Mouse (Mus musculus): Measurements from ENCODE around the gene Exph5. TPM values are rescaled to one million over a fixed set of nuclear protein-coding genes. Genes with fewer than 3 reads are reported as not detected.
A peak's percentile ranks its signal among the peaks of the same experiment; 100 is the strongest.

Gene Exph5
- 1 to 10 TPM; 1.6 to 3.4 TPM for total RNA-seq (2021)
- long read RNA-seq, experiment 1, partial matches to known transcripts: 0 of 2 reads
- long read RNA-seq, experiment 1, other reads (novel, unspliced or antisense): 2 of 2 reads
- long read RNA-seq, experiment 2, partial matches to known transcripts: 0 of 1 reads
- long read RNA-seq, experiment 2, other reads (novel, unspliced or antisense): 1 of 1 reads

DNA sequence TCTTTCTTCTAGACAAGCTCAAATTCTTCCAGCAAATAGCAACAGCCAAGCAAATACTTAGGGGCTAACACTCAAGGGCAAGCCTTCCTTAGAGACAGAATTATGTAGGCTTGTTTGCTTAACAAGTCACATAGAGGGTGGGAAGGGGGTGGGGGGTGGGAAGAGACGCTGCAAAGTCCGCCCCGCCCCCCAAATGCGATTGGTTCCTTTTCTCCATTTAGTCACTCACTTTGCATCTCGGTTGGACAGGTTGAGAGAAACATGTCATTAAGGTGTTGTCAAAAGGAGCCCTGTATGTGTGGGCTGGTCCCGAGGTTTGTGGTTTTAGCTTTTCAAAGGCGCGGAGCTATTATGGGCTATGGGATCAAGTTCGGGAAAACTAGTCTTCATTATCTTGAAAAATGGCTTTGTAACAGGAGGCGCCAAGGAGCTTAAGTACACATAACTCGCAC is at the start of gene Exph5:
Gene Exph5 (plus strand): TSS at position 402 of the 452 bp plus-strand sequence.
- DNase-seq (ENCODE audit: low spot score): no peak

DNA sequence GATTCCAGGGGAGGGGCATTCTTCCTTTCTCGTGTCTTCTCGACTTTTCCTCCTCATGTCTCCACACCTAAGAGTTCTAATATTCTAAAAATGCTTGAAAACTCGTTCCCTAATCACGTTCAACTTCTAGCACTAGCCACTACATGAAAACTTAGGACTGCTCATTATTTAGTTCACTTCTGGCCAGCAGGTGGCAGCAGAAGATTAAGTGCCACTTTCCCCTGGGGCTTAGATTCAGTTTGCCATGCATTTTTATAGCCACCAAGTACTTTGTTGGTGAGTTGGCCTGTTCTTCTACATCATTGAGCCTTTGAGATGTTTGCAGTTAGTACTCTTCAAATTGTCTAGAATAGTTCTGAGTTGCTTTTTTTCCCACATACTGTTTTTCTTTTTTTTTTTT is 47.1 kb upstream of the Exph5 start:
- DNase-seq (ENCODE audit: low spot score): peak; percentile 77

DNA sequence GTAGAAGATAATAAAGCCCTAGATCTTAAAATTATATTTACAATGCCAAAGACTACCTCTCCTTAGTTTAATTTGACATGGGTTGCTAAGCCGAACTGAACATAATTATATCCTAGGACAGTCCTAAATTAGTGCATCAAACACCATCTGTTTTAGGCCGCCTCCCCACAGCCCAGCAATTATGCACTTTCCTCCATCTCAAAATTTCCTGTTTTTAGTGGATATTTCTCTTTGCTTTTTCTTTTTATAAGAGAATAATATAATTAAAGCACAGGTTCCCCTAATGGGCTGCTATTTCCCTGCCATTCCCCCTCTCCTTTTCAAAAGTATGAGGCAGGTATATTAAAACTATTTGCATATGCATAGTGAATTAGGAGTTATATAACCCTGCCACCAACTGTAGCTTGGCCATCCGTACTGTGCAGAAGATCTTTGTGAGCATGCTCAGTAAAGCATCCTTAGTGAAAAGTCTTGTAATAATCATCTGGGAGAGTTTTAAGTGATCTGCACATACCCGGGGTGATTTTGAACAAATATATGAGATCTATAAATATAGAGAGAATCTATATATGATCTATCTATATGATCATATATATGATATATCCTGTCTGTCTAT is 44.7 kb upstream of the Exph5 start:
- DNase-seq (ENCODE audit: low spot score): no peak

GRCm38 (mm10) chr9:53257772-53258171 is 43.7 kb upstream of the Exph5 start:
- DNase-seq (ENCODE audit: low spot score): no peak

GRCm38 (mm10) chr9:53258199-53258598 is 43.3 kb upstream of the Exph5 start:
- no peak for DNase-seq (ENCODE audit: low spot score)

DNA sequence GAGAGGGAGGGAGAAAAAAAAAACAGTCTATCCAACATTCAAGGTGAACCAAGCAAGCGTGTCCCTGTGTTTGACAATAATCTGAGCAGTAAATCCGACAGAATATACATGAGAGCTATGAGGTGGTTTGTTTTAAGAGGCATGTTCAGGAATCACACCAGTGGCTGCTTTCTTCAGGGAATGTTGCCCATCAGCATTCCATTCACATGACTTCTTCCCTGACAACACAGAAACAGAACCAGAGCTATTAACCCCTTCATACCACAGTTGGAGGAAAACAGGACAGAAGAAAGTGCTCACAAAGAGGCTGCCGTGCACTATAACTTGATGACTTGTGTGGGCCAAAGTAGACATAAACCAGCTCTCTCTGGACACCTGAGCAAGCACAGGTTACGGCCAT is 37.1 kb upstream of the Exph5 start:
- no peak for DNase-seq (ENCODE audit: low spot score)

DNA sequence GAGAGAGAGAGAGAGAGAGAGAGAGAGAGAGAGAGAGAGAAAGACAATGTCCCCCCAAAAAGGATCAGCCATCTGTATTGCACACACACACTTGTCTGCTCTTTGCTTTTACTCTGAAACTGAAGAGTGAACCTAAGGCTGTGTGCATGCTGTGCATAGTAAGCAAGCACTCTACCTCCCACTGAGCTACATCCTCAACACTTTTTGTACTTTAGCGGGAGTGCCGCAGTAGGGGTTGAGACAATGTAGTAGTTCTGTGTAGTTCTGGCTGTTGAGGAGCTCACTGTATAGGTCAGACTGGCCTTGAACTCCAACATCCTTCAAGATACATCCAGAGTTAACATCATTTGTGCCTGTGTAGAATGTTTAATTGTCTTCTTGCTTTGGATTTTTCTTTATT is 35.9 kb upstream of the Exph5 start:
- DNase-seq (ENCODE audit: low spot score): no peak

DNA sequence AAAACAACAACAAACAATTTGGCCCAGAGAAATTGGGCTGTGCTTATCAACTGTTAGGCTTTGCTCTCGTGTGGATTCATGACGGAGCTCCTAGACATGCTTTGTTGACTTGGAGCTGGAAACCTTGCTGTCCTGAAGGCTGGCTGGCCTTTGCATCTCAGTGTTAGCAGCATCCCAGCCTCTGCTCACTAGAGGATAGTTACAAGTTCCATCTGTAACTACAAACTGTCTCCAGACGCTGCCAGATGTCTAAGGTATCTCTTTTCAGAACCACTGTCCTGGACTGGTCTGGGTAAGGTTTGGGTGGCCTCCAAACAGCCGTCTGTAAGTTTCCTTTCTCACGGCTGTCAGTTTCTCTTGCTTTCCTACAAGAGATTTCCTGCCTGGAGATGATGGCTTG is 33.4 kb upstream of the Exph5 start:
- DNase-seq (ENCODE audit: low spot score): peak; percentile 48

DNA sequence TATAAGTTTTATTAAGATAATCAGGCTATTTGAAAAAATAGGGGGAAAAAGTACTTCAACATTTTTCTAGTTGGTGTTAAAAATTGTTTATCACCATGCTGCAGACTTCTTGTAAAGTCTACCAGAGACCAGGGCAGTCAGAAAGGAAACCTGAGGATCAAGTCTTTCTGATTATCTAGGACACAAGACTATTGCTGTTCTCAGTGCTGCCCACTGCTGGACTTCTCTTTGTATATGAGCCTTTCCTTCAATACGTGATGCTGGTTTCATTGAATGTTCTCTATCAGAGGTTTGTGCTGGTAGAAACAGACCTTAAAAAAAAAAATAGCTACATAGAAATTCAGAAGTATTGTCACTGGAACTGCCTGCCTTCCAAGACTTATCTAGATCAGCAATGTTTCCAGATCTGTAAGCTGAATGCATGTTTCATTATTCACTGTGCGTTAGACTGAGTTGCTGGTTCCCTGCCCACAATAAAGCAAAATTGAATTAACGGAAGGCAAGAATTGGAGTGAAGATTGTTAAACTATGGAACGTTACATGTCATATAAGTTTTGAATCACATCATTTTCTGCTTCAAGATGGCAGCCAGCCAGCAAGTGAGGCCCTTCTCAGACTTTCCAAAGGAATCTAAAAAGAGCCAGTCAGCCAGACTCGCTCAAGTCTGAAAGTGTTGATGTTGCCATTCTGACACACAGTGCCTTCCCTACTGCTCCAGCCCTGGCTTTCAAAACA is 32.6 kb upstream of the Exph5 start:
- DNase-seq (ENCODE audit: low spot score): no peak

GRCm38 (mm10) chr9:53269466-53269755 is 32.1 kb upstream of the Exph5 start:
- DNase-seq (ENCODE audit: low spot score): no peak

GRCm38 (mm10) chr9:53271281-53272022 is 30.0 kb upstream of the Exph5 start:
- DNase-seq (ENCODE audit: low spot score): no peak

- no peak for DNase-seq (ENCODE audit: low spot score)
Observed at GRCm38 (mm10) chr9:53272207-53272606, 29.3 kb upstream of the Exph5 start.

GRCm38 (mm10) chr9:53272714-53273113 is 28.8 kb upstream of the Exph5 start:
- DNase-seq (ENCODE audit: low spot score): no peak

GRCm38 (mm10) chr9:53276381-53276780 is 25.1 kb upstream of the Exph5 start:
- DNase-seq (ENCODE audit: low spot score): no peak

DNA sequence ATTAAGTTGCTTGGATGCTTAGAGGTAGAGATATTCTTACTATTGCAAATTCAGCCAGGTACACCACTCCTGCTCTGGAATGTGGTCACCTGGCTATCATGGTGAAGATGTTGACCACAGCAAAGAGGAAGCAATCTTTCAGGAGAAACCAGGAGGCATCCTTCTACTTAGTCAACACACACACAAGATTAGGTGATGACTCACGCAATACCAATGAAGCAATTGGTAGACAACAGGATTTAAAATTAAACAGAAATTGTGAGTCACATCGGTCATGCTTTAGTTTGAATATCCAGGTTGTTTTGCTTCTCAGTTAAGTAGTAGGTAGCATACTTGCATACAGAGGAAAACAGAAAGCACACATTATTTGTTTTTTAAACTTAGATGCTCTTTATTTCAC is 22.5 kb upstream of the Exph5 start:
- no peak for DNase-seq (ENCODE audit: low spot score)

- no peak for DNase-seq (ENCODE audit: low spot score)
Observed at GRCm38 (mm10) chr9:53286793-53287192, 14.7 kb upstream of the Exph5 start.

DNA sequence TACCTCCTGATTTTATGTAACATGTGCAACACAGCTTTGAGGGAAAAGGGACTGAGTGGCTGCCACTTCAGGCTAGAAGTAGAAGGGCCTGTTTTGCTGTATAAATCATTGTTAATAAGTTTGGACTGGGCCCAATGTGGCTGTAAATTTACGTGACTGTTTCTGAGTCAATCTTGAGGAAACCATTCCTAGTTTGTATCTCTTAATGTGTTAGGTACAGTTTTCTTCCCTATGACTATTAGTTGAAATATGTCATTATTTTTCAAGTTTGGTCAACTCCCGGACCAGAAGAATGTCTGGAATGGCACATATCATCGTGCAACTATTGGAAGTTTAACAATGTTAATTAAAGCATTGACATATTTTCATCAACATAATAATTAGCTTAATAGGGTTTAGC is 11.5 kb upstream of the Exph5 start:
- no peak for DNase-seq (ENCODE audit: low spot score)

DNA sequence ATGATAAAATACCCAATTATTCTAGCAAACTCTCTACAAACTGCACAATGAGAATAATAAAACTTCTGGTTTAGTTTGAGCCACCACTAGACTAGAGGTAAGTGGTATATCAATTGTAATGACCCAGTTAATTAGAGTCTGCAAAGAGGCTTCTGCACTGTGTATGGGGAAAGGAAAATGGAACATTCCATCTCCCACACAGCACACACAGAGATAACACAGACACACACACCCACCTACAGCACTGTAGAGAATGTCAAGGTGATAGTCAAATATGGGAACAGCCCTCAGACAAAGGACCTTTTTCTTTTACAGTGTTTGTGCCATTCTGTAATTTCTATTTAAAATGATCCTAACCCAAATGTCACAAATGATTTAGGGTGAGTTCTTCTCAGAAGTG is 8.6 kb upstream of the Exph5 start:
- DNase-seq (ENCODE audit: low spot score): no peak

- DNase-seq (ENCODE audit: low spot score): no peak
Observed at GRCm38 (mm10) chr9:53301801-53302311, 386 bp downstream of the Exph5 start.

- no peak for DNase-seq (ENCODE audit: low spot score)
Observed at GRCm38 (mm10) chr9:53302415-53302814, 945 bp downstream of the Exph5 start.

- no peak for DNase-seq (ENCODE audit: low spot score)
Observed at GRCm38 (mm10) chr9:53307904-53308303, 6.4 kb downstream of the Exph5 start.

DNA sequence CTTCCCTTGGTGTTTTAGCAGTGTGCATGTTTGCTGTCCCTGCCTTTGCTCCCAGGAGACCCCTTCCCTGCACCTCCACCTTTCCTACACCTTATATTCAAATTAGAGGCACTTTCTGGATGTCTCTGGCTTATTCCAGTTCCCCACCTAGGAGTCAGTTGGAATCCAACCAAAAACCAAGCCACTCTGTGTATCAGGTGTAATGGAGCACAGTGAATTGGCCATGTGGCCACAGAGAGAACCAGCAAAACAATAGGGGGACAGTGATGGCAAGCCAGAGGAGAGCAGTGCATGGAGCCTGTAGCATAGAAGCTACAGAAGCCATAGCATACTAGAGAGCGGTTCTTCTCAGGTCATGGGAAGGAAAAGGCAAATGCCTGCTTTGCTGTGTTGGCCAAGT is 11.5 kb downstream of the Exph5 start:
- DNase-seq (ENCODE audit: low spot score): no peak
